Mouse (Mus musculus) lung, postnatal 0 days (tissue): ENCODE data around the gene Copb1.

Source experiments
- CTCF ChIP-seq: IDR thresholded peaks from 2 replicates; pipeline ENCODE4 v1.5.1; 2016; ENCODE audit warnings: antibody characterized with exemption, mild to moderate bottlenecking
- EP300 ChIP-seq: IDR thresholded peaks from 2 replicates; pipeline ENCODE4 v1.6.1; 2016; ENCODE audit warnings: antibody characterized with exemption, mild to moderate bottlenecking, control low read depth

DNA sequence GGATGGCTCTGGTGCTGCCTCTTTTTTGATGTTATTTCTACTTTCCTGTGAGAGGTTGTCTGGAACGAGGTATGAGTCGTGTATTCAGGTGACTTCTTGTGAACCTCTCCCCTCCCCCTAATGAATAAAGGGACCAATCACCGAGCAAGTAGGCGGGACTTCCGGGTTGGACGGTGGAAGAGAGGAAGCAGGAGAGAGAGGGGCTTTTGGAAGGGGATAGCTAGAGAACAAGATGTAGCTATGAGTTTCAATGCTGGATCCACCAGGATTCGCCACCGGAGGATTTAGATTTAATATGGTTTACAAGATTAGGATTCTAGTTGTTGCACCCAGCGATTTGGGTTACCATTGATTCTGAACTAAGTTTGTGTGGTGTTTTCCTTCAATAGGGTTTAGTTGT lies 28.5 kb upstream of the Copb1 start:
- TF ChIP-seq CTCF (no peak), EP300 (no peak)
